Mouse (Mus musculus): ENCODE data around the gene Npm1.

GRCm38 (mm10) chr11:33193695-33194094 lies 30.7 kb upstream of the Npm1 start:
- TF ChIP-seq CTCF (IDR thresholded peaks at IDR 0.05) (no peak), EP300 (IDR thresholded peaks at IDR 0.05) (no peak)

All from lung, postnatal 0 days (tissue).